Mouse (Mus musculus) CH12.LX (cell line): ENCODE measurements around the gene Muc3. TPM values are rescaled to one million over a fixed set of nuclear protein-coding genes. Genes with fewer than 3 reads are reported as not detected.

Experiments
- DNase-seq: peaks from one replicate; pipeline ENCODE4 v3.0.0-alpha.2; 2013; ENCODE audit errors: extremely low read depth
- H3K27ac ChIP-seq: 2 replicates; pipeline ENCODE4 v1.5.1; 2012; ENCODE audit warnings: low read depth, mild to moderate bottlenecking, control low read depth, moderate library complexity; ENCODE audit not compliant: insufficient read depth
- H3K27me3 ChIP-seq: replicated peaks from 2 replicates; pipeline ENCODE3; 2012; ENCODE audit warnings: inconsistent platforms
- H3K36me3 ChIP-seq, 2 experiments: replicated peaks in 1 of 2; 2 replicates each; pipeline versions ENCODE3 to v1.6.1; 2012; ENCODE audit warnings: inconsistent platforms in 1 of 2, low read length in 1 of 2, mild to moderate bottlenecking in 1 of 2, mixed read lengths in 1 of 2, moderate library complexity in 1 of 2; ENCODE audit not compliant: control insufficient read depth in 1 of 2, insufficient read depth in 1 of 2
- H3K4me1 ChIP-seq, 2 experiments: 2 replicates each; pipeline ENCODE4 v1.6.1; 2012; ENCODE audit warnings: inconsistent platforms in 1 of 2, moderate library complexity in 1 of 2; ENCODE audit not compliant: insufficient read depth in 2 of 2, control insufficient read depth in 1 of 2
- H3K4me2 ChIP-seq: 2 replicates; pipeline ENCODE4 v1.6.1; 2012; ENCODE audit warnings: low read depth, mild to moderate bottlenecking, control low read depth; ENCODE audit not compliant: poor library complexity, insufficient read depth, severe bottlenecking
- H3K4me3 ChIP-seq, 3 experiments: fragments of 150-350 bp in 1 of 3; sonication (generic) in 1 of 3; replicated peaks in 1 of 3; 2 replicates each; pipeline versions ENCODE3 to v1.5.1; 2011 to 2012; ENCODE audit warnings: low read depth in 2 of 3, low read length in 2 of 3, mild to moderate bottlenecking in 2 of 3, moderate library complexity in 2 of 3, control low read depth in 1 of 3, improper control_type of control experiment in 1 of 3, inconsistent platforms in 1 of 3, mixed read lengths in 1 of 3; ENCODE audit not compliant: poor library complexity in 1 of 3
- H3K79me2 ChIP-seq: replicated peaks from 2 replicates; pipeline ENCODE4 v1.6.1; 2012; ENCODE audit warnings: mild to moderate bottlenecking, moderate library complexity; ENCODE audit not compliant: control insufficient read depth, poor library complexity, insufficient read depth, severe bottlenecking; ENCODE audit errors: extremely low read depth
- H3K9ac ChIP-seq: 2 replicates; pipeline ENCODE4 v1.6.1; 2012; ENCODE audit warnings: low read depth, mild to moderate bottlenecking, control low read depth, moderate library complexity; ENCODE audit not compliant: insufficient read depth
- H3K9me3 ChIP-seq: replicated peaks from 2 replicates; pipeline ENCODE3; 2012; ENCODE audit warnings: low read length, inconsistent platforms, mixed read lengths
- BHLHE40 ChIP-seq: IDR thresholded peaks from 2 replicates; pipeline ENCODE4 v1.6.1; 2011; ENCODE audit warnings: mild to moderate bottlenecking, low read depth, low read length, improper control_type of control experiment
- CHD1 ChIP-seq: IDR thresholded peaks from 2 replicates; pipeline ENCODE4 v1.6.1; 2012; ENCODE audit warnings: low read depth, low read length, improper control_type of control experiment, inconsistent platforms
- CTCF ChIP-seq, 2 experiments: IDR thresholded peaks in 1 of 2; conservative IDR thresholded peaks in 1 of 2; 2 replicates each; pipeline ENCODE4 v1.5.1; 2011 to 2012; ENCODE audit warnings: low read depth in 2 of 2, low read length in 2 of 2, improper control_type of control experiment in 1 of 2, inconsistent platforms in 1 of 2, mild to moderate bottlenecking in 1 of 2, moderate library complexity in 1 of 2
- E2F4 ChIP-seq: IDR thresholded peaks from 2 replicates; pipeline ENCODE4 v1.6.1; 2011; ENCODE audit warnings: low read depth, low read length, improper control_type of control experiment; ENCODE audit not compliant: insufficient replicate concordance
- GABPA ChIP-seq: IDR thresholded peaks from 2 replicates; pipeline ENCODE4 v1.6.1; 2012; ENCODE audit warnings: low read depth, low read length, improper control_type of control experiment, inconsistent platforms; ENCODE audit not compliant: insufficient replicate concordance
- IRF4 ChIP-seq: IDR thresholded peaks from 2 replicates; pipeline ENCODE4 v1.6.1; 2014; ENCODE audit warnings: low read depth, mild to moderate bottlenecking, inconsistent platforms, low read length, improper control_type of control experiment
- JUN ChIP-seq: IDR thresholded peaks from 2 replicates; pipeline ENCODE4 v1.6.1; 2011; ENCODE audit warnings: low read depth, mild to moderate bottlenecking, low read length, improper control_type of control experiment, moderate library complexity; ENCODE audit not compliant: insufficient read depth
- JUND ChIP-seq: conservative IDR thresholded peaks from 2 replicates; pipeline ENCODE4 v1.6.1; 2011; ENCODE audit warnings: low read depth, low read length, improper control_type of control experiment
- MAFK ChIP-seq: IDR thresholded peaks from 2 replicates; pipeline ENCODE4 v1.6.1; 2011; ENCODE audit warnings: low read length, improper control_type of control experiment; ENCODE audit not compliant: insufficient replicate concordance
- MAX ChIP-seq: IDR thresholded peaks from 2 replicates; pipeline ENCODE4 v1.6.1; 2011; ENCODE audit warnings: low read length, improper control_type of control experiment
- MEF2A ChIP-seq: IDR thresholded peaks from 2 replicates; pipeline ENCODE4 v1.6.1; 2014; ENCODE audit warnings: low read depth, mild to moderate bottlenecking, inconsistent platforms, low read length, improper control_type of control experiment, borderline replicate concordance
- MXI1 ChIP-seq: IDR thresholded peaks from 2 replicates; pipeline ENCODE4 v1.6.1; 2011; ENCODE audit warnings: mild to moderate bottlenecking, low read depth, low read length, improper control_type of control experiment
- NELFE ChIP-seq: IDR thresholded peaks from 2 replicates; pipeline ENCODE4 v1.6.1; 2011; ENCODE audit warnings: low read depth, low read length, improper control_type of control experiment
- NRF1 ChIP-seq: IDR thresholded peaks from 2 replicates; pipeline ENCODE4 v1.6.1; 2014; ENCODE audit warnings: low read depth, mild to moderate bottlenecking, inconsistent platforms, low read length, improper control_type of control experiment, moderate library complexity
- POLR2A ChIP-seq: IDR thresholded peaks from 2 replicates; pipeline ENCODE4 v1.6.1; 2011; ENCODE audit warnings: low read depth, mild to moderate bottlenecking, improper control_type of control experiment, low read length
- RAD21 ChIP-seq: IDR thresholded peaks from 2 replicates; pipeline ENCODE4 v1.6.1; 2011; ENCODE audit warnings: low read depth, mild to moderate bottlenecking, low read length, improper control_type of control experiment, moderate library complexity
- SIN3A ChIP-seq: IDR thresholded peaks from 2 replicates; pipeline ENCODE4 v1.6.1; 2012; ENCODE audit warnings: low read length, improper control_type of control experiment, inconsistent platforms
- TCF12 ChIP-seq: IDR thresholded peaks from 2 replicates; pipeline ENCODE4 v1.6.1; 2014; ENCODE audit warnings: low read depth, mild to moderate bottlenecking, inconsistent platforms, low read length, improper control_type of control experiment
- USF2 ChIP-seq: conservative IDR thresholded peaks from 2 replicates; pipeline ENCODE4 v1.6.1; 2011; ENCODE audit warnings: low read depth, low read length, improper control_type of control experiment
- ZKSCAN1 ChIP-seq: IDR thresholded peaks from 2 replicates; pipeline ENCODE4 v1.6.1; 2012; ENCODE audit warnings: low read depth, inconsistent platforms, low read length, improper control_type of control experiment, borderline replicate concordance
- ZMIZ1 ChIP-seq: IDR thresholded peaks from 2 replicates; pipeline ENCODE4 v1.6.1; 2012; ENCODE audit warnings: low read depth, mild to moderate bottlenecking, inconsistent platforms, low read length, improper control_type of control experiment
- ZNF384 ChIP-seq: IDR thresholded peaks from 2 replicates; pipeline ENCODE4 v1.6.1; 2012; ENCODE audit warnings: low read depth, low read length, improper control_type of control experiment, inconsistent platforms
- dilution Hi-C: fragments of 300-500 bp; cut with MboI; formaldehyde crosslinking; loops from 2 replicates; pipeline ENCODE4 v1.14.3; 2020; ENCODE audit warnings: low sequenced_read_pairs; ENCODE audit not compliant: extremely low pct_unique_long_range_greater_than_20kb, extremely low pct_ligation_motif_present
- in situ Hi-C: fragments of 300-500 bp; cut with MboI; formaldehyde crosslinking; loops from 3 replicates; pipeline ENCODE4 v1.14.3; 2019; ENCODE audit warnings: low sequenced_read_pairs, low pct_ligation_motif_present, low pct_unique_long_range_greater_than_20kb, mixed read lengths
- polyA plus RNA-seq: library from polyadenylated mRNA; unstranded; fragments of >175 nt; gene quantifications from 2 replicates; pipeline ENCODE4 v1.2.1, GENCODE M21; 2012; ENCODE audit warnings: low read depth; ENCODE audit not compliant: insufficient read length
- total RNA-seq, 2 experiments: library from RNA; depleted of rRNA; stranded (reverse); fragments of 300-350 nt in 1 of 2; fragments of >200 nt in 1 of 2; gene quantifications; 2 replicates each; pipeline ENCODE4 v1.2.3; 2012 to 2014

Muc3 gene
- total and polyA plus RNA-seq, 3 experiments: 0.13 TPM; not detected in 2

DNA sequence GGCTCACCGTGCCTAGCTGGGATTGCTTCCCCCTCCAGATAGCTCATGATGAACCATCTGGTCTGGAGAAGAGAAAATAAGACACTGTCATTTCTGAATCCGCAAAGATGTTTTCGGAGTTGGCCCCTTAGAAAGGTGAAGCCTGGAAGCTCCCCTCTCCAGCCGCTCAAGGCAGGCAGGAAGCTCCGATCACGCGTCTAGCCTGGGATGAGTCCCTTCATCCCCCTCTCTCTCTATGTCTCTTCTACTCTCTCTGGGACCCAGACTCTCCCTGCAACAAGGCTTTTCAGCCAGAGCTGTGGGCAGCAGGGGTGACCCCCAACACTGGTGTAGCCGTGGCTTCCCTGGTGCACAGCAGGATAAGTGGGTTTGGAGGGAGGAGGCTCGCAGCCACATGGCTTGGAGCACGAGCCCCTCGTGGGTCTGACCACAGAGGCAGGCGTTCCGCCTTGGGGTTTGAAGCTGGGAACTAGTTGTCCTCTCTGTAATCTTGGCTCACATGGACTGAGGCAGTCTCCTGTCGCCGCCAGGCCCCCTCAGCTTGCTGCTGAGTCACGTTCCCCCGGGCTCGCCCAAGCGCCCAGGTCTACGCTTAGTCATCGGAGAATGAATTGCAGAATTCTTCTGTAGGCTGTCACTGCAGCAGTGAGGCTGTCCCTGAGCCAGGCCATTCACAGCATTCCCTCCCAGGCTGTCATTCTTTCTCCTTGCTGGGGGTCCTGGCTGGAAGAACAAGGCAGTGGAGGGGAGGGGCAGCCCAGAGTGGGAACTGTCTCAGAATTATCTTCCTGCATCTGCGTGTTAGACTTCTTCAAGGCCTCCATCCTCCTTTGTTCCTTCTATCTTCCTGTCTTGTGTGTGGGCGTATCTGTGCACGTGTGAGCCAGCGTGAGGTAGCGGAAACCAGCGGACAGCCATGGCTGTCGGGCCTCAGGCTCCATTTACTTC lies 46.3 kb downstream of the Muc3 start:
- H3K9me3 ChIP-seq: no peaks in the 10 kb centered on the region
- H3K4me1 ChIP-seq: peaks cover 0 to 8% of the 10 kb centered on the region in 2 experiments; a peak in 1 of 4 replicates
- no peaks in the 10 kb centered on the region for H3K79me2 ChIP-seq
- H3K27ac ChIP-seq: no peak overlapping the region
- H3K36me3 ChIP-seq: peaks cover 0 to 22% of the 10 kb centered on the region in 2 experiments
- TF ChIP-seq JUN: no peak
- no peak for TF ChIP-seq MXI1
- TF ChIP-seq JUND: no peak
- no peak for TF ChIP-seq ZKSCAN1
- TF ChIP-seq CHD1: no peak
- TF ChIP-seq IRF4: no peak
- no peak overlapping the region for H3K4me2 ChIP-seq
- H3K27me3 ChIP-seq: no peaks in the 10 kb centered on the region
- dilution Hi-C loops (no loop called here), in situ Hi-C loops (no loop called here)
- no peak overlapping the region for H3K4me3 ChIP-seq
- no peak overlapping the region for H3K9ac ChIP-seq
- DNase-seq: no peak

DNA sequence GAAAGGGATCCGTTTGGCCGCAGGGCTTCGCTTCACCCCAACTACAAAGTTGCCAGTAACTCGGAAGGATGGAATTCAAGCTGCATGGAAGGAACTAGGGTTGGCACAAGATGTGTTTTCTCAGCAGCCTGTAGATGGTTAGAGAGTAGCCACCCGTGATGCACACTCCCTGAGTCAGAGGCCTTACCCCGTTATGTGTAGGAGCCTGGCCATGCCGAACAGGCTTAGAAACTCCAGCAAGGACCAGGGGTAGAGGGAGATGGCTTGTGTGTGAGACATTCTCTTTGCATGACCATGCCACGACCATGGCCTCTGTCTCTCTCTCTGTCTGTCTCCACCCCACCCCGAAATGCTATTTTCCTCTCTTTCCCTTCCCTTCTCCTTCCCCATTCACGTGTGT lies 47.0 kb downstream of the Muc3 start:
- TF ChIP-seq MAX (no peak), MAFK (no peak), ZMIZ1 (no peak), TCF12 (no peak), ZNF384 (no peak), SIN3A (no peak), JUND (no peak), RAD21 (no peak), POLR2A (no peak), BHLHE40 (no peak), CTCF (conservative IDR thresholded peaks at IDR 0.05 in 1 of 2, IDR thresholded peaks at IDR 0.05 in 1 of 2; ENCODE audit: low read depth in 2 of 2, low read length in 2 of 2) (no peak), E2F4 (no peak), MEF2A (no peak), MXI1 (no peak), NELFE (no peak), USF2 (no peak), ZKSCAN1 (no peak), NRF1 (no peak), GABPA (no peak)
- in situ Hi-C loops: no loop called here
- Histone ChIP-seq H3K27ac (no peak overlapping the region), H3K4me1 (no peaks in the 10 kb centered on the region), H3K27me3 (no peaks in the 10 kb centered on the region), H3K4me3 (no peak overlapping the region), H3K9ac (no peak overlapping the region), H3K36me3 (peaks cover 0 to 19% of the 10 kb centered on the region in 2 experiments), H3K79me2 (no peaks in the 10 kb centered on the region), H3K4me2 (no peak overlapping the region), H3K9me3 (no peaks in the 10 kb centered on the region)
- dilution Hi-C loops: no loop called here
- DNase-seq: no peak
